Mouse (Mus musculus): ENCODE measurements at regions not wholly inside any gene's neighbourhood (a gene's known extent, or its start where the extent isn't known, plus 50 kb on each side); places are given as distances from the start of the nearest gene placed in this dataset.

- Histone ChIP-seq H3K36me3 (replicated peaks; ENCODE audit: low read length) (no peaks in the 10 kb centered on the region), H3K9me3 (peaks cover 23% of the 10 kb centered on the region), H3K4me3 (replicated peaks) (peak overlapping the region; percentile 42), H3K27me3 (replicated peaks) (no peaks in the 10 kb centered on the region), H3K4me1 (no peaks in the 10 kb centered on the region)
- no peak for TF ChIP-seq FLI1 (IDR thresholded peaks at IDR 0.05; ENCODE audit: low read length)
- no peak for TF ChIP-seq GATA1 (IDR thresholded peaks at IDR 0.05; ENCODE audit: borderline replicate concordance, low read length)
These were observed 59.9 kb upstream of the Gas1 start for GRCm38 (mm10) chr13:60237091-60237490.

GRCm38 (mm10) chr13:60242447-60243109 is 65.4 kb upstream of the Gas1 start:
- Histone ChIP-seq H3K9me3 (peaks cover 8% of the 10 kb centered on the region), H3K36me3 (replicated peaks; ENCODE audit: low read length) (no peaks in the 10 kb centered on the region), H3K27me3 (replicated peaks) (no peaks in the 10 kb centered on the region), H3K4me1 (no peaks in the 10 kb centered on the region), H3K4me3 (replicated peaks) (no peak overlapping the region)
- TF ChIP-seq GATA1 (IDR thresholded peaks at IDR 0.05; ENCODE audit: borderline replicate concordance, low read length) (no peak), FLI1 (IDR thresholded peaks at IDR 0.05; ENCODE audit: low read length) (no peak)

GRCm38 (mm10) chr13:60243110-60243481 is 65.9 kb upstream of the Gas1 start:
- TF ChIP-seq FLI1 (IDR thresholded peaks at IDR 0.05; ENCODE audit: low read length) (no peak), GATA1 (IDR thresholded peaks at IDR 0.05; ENCODE audit: borderline replicate concordance, low read length) (no peak)
- H3K4me3 ChIP-seq (replicated peaks) = no peak overlapping the region
- H3K9me3 ChIP-seq = peaks cover 13% of the 10 kb centered on the region
- no peaks in the 10 kb centered on the region for H3K36me3 ChIP-seq (replicated peaks; ENCODE audit: low read length)
- no peaks in the 10 kb centered on the region for H3K4me1 ChIP-seq
- H3K27me3 ChIP-seq (replicated peaks) = no peaks in the 10 kb centered on the region

GRCm38 (mm10) chr13:60255162-60255561 is 78.0 kb upstream of the Gas1 start:
- TF ChIP-seq GATA1 (IDR thresholded peaks at IDR 0.05; ENCODE audit: borderline replicate concordance, low read length) (no peak), FLI1 (IDR thresholded peaks at IDR 0.05; ENCODE audit: low read length) (no peak)
- no peaks in the 10 kb centered on the region for H3K4me1 ChIP-seq

GRCm38 (mm10) chr13:60255715-60256114 is 78.5 kb upstream of the Gas1 start:
- TF ChIP-seq FLI1 (IDR thresholded peaks at IDR 0.05; ENCODE audit: low read length) (no peak), GATA1 (IDR thresholded peaks at IDR 0.05; ENCODE audit: borderline replicate concordance, low read length) (no peak)
- Histone ChIP-seq H3K36me3 (replicated peaks; ENCODE audit: low read length) (no peaks in the 10 kb centered on the region), H3K27me3 (replicated peaks) (no peaks in the 10 kb centered on the region), H3K9me3 (peaks cover 25% of the 10 kb centered on the region), H3K4me3 (replicated peaks) (no peak overlapping the region), H3K4me1 (no peaks in the 10 kb centered on the region)

More at GRCm38 (mm10) chr13:60255162-60255561, 78.0 kb upstream of the Gas1 start:
- H3K9me3 ChIP-seq = peaks cover 29% of the 10 kb centered on the region
- no peaks in the 10 kb centered on the region for H3K27me3 ChIP-seq (replicated peaks)
- H3K4me3 ChIP-seq (replicated peaks) = no peak overlapping the region
- no peaks in the 10 kb centered on the region for H3K36me3 ChIP-seq (replicated peaks; ENCODE audit: low read length)

- TF ChIP-seq GATA1 (IDR thresholded peaks at IDR 0.05; ENCODE audit: borderline replicate concordance, low read length) = no peak
- TF ChIP-seq FLI1 (IDR thresholded peaks at IDR 0.05; ENCODE audit: low read length) = no peak
- Histone ChIP-seq H3K9me3 (peaks cover 20% of the 10 kb centered on the region), H3K27me3 (replicated peaks) (no peaks in the 10 kb centered on the region), H3K36me3 (replicated peaks; ENCODE audit: low read length) (no peaks in the 10 kb centered on the region), H3K4me3 (replicated peaks) (no peak overlapping the region), H3K4me1 (no peaks in the 10 kb centered on the region)
These were observed 79.8 kb upstream of the Gas1 start for GRCm38 (mm10) chr13:60256997-60257396.

GRCm38 (mm10) chr13:60257878-60258277 is 80.7 kb upstream of the Gas1 start:
- Histone ChIP-seq H3K36me3 (replicated peaks; ENCODE audit: low read length) (no peaks in the 10 kb centered on the region), H3K27me3 (replicated peaks) (no peaks in the 10 kb centered on the region), H3K4me3 (replicated peaks) (no peak overlapping the region), H3K9me3 (peaks cover 19% of the 10 kb centered on the region), H3K4me1 (no peaks in the 10 kb centered on the region)
- no peak for TF ChIP-seq FLI1 (IDR thresholded peaks at IDR 0.05; ENCODE audit: low read length)
- TF ChIP-seq GATA1 (IDR thresholded peaks at IDR 0.05; ENCODE audit: borderline replicate concordance, low read length) = no peak

- Histone ChIP-seq H3K27me3 (replicated peaks) (no peaks in the 10 kb centered on the region), H3K9me3 (peaks cover 34% of the 10 kb centered on the region), H3K4me1 (no peaks in the 10 kb centered on the region), H3K36me3 (replicated peaks; ENCODE audit: low read length) (no peaks in the 10 kb centered on the region), H3K4me3 (replicated peaks) (no peak overlapping the region)
- TF ChIP-seq GATA1 (IDR thresholded peaks at IDR 0.05; ENCODE audit: borderline replicate concordance, low read length) (no peak), FLI1 (IDR thresholded peaks at IDR 0.05; ENCODE audit: low read length) (no peak)
These were observed 85.4 kb upstream of the Gas1 start for GRCm38 (mm10) chr13:60262449-60263028.

- no peak for TF ChIP-seq GATA1 (IDR thresholded peaks at IDR 0.05; ENCODE audit: borderline replicate concordance, low read length)
- TF ChIP-seq FLI1 (IDR thresholded peaks at IDR 0.05; ENCODE audit: low read length) = no peak
- Histone ChIP-seq H3K36me3 (replicated peaks; ENCODE audit: low read length) (no peaks in the 10 kb centered on the region), H3K9me3 (peaks cover 44% of the 10 kb centered on the region), H3K4me3 (replicated peaks) (no peak overlapping the region), H3K4me1 (no peaks in the 10 kb centered on the region), H3K27me3 (replicated peaks) (no peaks in the 10 kb centered on the region)
These were observed 87.3 kb upstream of the Gas1 start for GRCm38 (mm10) chr13:60264504-60264903.

- no peaks in the 10 kb centered on the region for H3K27me3 ChIP-seq (replicated peaks)
- no peaks in the 10 kb centered on the region for H3K36me3 ChIP-seq (replicated peaks; ENCODE audit: low read length)
- H3K4me1 ChIP-seq = no peaks in the 10 kb centered on the region
- peaks cover 54% of the 10 kb centered on the region for H3K9me3 ChIP-seq
- TF ChIP-seq GATA1 (IDR thresholded peaks at IDR 0.05; ENCODE audit: borderline replicate concordance, low read length) (no peak), FLI1 (IDR thresholded peaks at IDR 0.05; ENCODE audit: low read length) (no peak)
- no peak overlapping the region for H3K4me3 ChIP-seq (replicated peaks)
These were observed 90.4 kb upstream of the Gas1 start for GRCm38 (mm10) chr13:60267557-60267956.

Data from megakaryocyte, embryonic 14.5 days (primary cell).